Mouse (Mus musculus): ENCODE data around the gene Gab1. TPM values are rescaled to one million over a fixed set of nuclear protein-coding genes. Genes with fewer than 3 reads are reported as not detected.

Gene Gab1
- polyA plus RNA-seq, 1 experiment from 2014 or later: 32.3 TPM

DNA sequence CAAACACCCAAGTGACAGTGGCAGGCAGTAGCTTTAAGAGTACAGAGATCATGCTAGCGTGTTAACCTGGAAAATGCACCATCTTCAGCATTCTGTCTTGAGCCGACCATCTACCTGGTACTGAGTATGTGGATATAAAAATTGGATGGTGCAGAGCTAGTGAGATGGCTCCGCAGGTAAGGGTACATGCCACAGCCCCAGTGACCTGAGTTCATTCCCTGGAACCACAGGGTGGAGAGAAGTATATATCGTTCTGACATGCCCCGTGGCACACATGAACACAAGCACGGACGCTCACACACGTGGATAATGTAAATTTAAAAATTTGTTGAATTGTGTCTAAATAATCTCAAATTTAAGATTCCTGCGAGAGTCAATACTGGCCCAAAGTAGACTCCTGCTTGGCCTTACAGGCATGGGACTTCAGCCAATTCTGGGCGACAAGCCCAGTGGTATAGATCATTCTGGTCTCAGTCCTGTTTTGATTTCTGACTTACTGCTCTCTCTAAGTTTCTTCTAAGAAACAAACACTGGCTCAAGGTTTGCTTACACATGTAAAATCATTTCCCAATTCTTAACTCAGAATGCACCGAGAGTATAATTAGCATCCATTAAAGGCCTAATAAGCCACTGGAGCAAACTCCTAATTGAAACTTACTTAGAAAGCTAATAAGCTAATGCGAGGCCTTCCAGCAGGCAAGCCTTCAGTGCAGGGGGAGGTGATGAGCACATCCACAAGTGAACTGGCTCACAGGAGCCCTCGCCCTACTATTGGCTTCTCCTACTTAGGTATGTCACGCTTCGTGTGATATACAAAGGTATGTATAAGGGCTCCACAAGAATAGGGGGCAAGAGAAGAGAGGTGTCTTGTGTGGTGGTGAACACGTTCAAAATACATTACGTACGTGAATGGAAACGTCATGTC lies 85.5 kb downstream of the Gab1 start:
- H3K4me3 ChIP-seq (ENCODE audit: low read length): no peak overlapping the region
- H3K27me3 ChIP-seq (ENCODE audit: control insufficient read depth, insufficient read depth, low read length): no peaks in the 10 kb centered on the region
- 0 out of 2 replicates have a peak overlapping the region, but pooled peaks have one; percentile 32 for H3K27ac ChIP-seq (ENCODE audit: low read length)
- H3K9me3 ChIP-seq (replicated peaks; ENCODE audit: control insufficient read depth, low read length): 0 out of 2 replicates have a peak, but pooled peaks cover 2% of the 10 kb centered on the region
- H3K36me3 ChIP-seq (ENCODE audit: control insufficient read depth, insufficient read depth): peaks cover 7% of the 10 kb centered on the region
- H3K9ac ChIP-seq (ENCODE audit: low read length): no peak overlapping the region
- no peak overlapping the region for H3K4me2 ChIP-seq (ENCODE audit: low read depth, low read length)
- WGBS: 79% methylated on average over 19 of the region's 19 CpGs
- peaks cover 11% of the 10 kb centered on the region for H3K4me1 ChIP-seq (ENCODE audit: control insufficient read depth, insufficient read depth, low read length)
- ATAC-seq (replicated peaks; ENCODE audit: extremely low read depth, insufficient read depth, low FRiP score): no peak

DNA sequence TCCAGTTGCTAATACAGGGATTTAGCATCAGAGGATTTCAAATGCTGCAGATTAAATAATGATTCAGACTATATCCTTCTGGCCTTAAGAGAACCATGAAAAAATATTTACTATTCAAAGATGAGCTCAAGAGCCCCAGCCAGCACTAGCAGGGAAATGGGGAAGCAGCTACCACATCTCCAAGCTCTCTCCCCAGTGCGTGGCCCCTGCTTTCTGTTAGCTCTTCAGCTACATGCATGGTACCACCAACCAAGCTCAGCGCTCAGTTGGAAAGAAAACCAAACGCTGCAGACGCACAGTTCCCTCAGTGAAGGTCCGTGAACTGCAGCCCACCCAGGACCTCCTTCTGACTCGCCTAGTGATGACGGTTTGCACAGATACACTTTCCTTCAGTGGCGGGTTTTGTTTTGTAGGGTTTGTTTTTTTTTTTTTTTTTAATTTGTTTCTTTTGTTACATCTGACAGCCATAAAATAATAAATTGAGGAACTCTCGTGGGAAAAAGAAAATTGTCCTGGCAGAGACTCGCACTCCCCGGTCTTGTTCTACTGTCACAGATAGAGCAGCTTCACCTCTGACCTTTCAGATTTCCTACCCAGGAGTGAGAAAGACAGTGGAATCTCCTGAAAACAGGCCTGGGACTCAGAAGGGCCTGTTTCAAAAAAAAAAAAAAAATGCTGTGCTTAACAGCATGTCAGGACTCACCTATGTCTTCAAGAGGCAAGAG lies 86.4 kb downstream of the Gab1 start:
- H3K27ac ChIP-seq (ENCODE audit: low read length): no peak overlapping the region
- H3K4me1 ChIP-seq (ENCODE audit: control insufficient read depth, insufficient read depth, low read length): peaks cover 11% of the 10 kb centered on the region
- WGBS: 66% methylated on average over 11 of the region's 11 CpGs
- H3K27me3 ChIP-seq (ENCODE audit: control insufficient read depth, insufficient read depth, low read length): no peaks in the 10 kb centered on the region
- no peak overlapping the region for H3K4me3 ChIP-seq (ENCODE audit: low read length)
- H3K9ac ChIP-seq (ENCODE audit: low read length): no peak overlapping the region
- H3K36me3 ChIP-seq (ENCODE audit: control insufficient read depth, insufficient read depth): peaks cover 4% of the 10 kb centered on the region; the same call in 1 of the 2 replicates
- ATAC-seq (replicated peaks; ENCODE audit: extremely low read depth, insufficient read depth, low FRiP score): no peak
- H3K4me2 ChIP-seq (ENCODE audit: low read depth, low read length): no peak overlapping the region
- 0 out of 2 replicates have a peak, but pooled peaks cover 2% of the 10 kb centered on the region for H3K9me3 ChIP-seq (replicated peaks; ENCODE audit: control insufficient read depth, low read length)

DNA sequence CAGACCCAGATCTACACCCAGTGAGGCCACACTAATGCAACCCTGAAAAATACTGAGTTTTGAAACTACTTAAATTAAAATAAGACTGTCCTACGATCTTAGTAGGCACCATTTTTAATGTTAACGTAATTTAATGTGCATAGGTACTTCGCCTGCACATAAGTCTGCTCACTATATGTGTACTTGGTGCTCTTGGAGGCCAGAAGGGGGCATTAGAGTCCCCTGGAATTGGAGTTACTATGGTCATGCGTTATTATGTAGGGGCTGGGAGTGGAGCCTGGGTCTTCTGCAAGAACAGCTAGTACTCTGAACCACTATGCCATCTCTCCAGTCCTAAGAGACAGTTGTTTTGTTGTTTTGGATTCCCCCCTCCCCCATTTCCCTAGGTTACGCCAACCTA lies 88.1 kb downstream of the Gab1 start:
- Histone ChIP-seq H3K36me3 (ENCODE audit: control insufficient read depth, insufficient read depth) (peaks cover 16% of the 10 kb centered on the region), H3K4me3 (ENCODE audit: low read length) (no peak overlapping the region), H3K27me3 (ENCODE audit: control insufficient read depth, insufficient read depth, low read length) (no peaks in the 10 kb centered on the region), H3K27ac (ENCODE audit: low read length) (no peak overlapping the region), H3K4me1 (ENCODE audit: control insufficient read depth, insufficient read depth, low read length) (peaks cover 7% of the 10 kb centered on the region), H3K4me2 (ENCODE audit: low read depth, low read length) (no peak overlapping the region), H3K9ac (ENCODE audit: low read length) (no peak overlapping the region), H3K9me3 (replicated peaks; ENCODE audit: control insufficient read depth, low read length) (no peaks in the 10 kb centered on the region)
- no peak for ATAC-seq (replicated peaks; ENCODE audit: extremely low read depth, insufficient read depth, low FRiP score)
- WGBS: 87% methylated on average over 5 of the region's 5 CpGs

DNA sequence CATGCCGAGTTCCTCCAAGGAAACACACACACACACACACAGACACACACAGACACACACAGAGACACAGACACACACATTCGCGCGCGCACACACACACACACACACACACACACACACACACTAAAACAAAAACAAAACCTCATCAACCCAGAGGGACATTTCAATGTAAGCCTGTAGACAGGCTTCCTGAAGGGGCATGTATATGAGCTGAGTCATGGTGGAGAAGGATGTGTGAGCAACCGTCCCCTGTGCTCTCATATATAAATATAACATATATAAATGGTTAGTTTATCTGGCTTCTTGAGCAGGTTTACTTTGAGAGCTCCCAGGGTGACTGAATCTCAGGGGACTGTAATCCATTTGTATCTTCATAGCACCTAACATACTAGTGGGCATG lies 91.0 kb downstream of the Gab1 start:
- WGBS: 86% methylated on average over 6 of the region's 6 CpGs
- H3K36me3 ChIP-seq (ENCODE audit: control insufficient read depth, insufficient read depth): peaks cover 29% of the 10 kb centered on the region
- no peak overlapping the region for H3K27ac ChIP-seq (ENCODE audit: low read length)
- ATAC-seq (replicated peaks; ENCODE audit: extremely low read depth, insufficient read depth, low FRiP score): no peak
- H3K9me3 ChIP-seq (replicated peaks; ENCODE audit: control insufficient read depth, low read length): no peaks in the 10 kb centered on the region
- no peak overlapping the region for H3K4me2 ChIP-seq (ENCODE audit: low read depth, low read length)
- no peaks in the 10 kb centered on the region for H3K4me1 ChIP-seq (ENCODE audit: control insufficient read depth, insufficient read depth, low read length)
- H3K4me3 ChIP-seq (ENCODE audit: low read length): no peak overlapping the region
- no peaks in the 10 kb centered on the region for H3K27me3 ChIP-seq (ENCODE audit: control insufficient read depth, insufficient read depth, low read length)
- H3K9ac ChIP-seq (ENCODE audit: low read length): no peak overlapping the region

DNA sequence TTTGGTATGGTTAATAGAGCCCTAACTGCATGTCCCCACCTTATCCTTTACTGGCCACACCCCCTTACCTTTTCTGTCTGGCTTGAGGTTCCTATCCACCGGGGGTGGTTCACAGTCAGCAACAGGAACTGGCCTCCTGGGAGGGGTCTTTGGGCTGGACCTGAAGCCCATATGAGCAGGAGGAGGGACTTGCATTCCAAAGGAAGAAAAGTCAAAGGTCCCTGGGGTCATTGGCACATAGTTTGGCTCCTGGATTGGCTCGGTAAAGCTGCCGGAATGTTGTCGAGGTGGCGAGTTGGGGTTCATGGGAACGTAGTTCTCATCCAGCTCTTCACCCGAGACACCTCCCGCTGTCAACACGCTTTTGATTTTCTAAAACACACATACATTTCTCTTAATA lies 95.8 kb downstream of the Gab1 start:
- no peak for ATAC-seq (replicated peaks; ENCODE audit: extremely low read depth, insufficient read depth, low FRiP score)
- Histone ChIP-seq H3K4me3 (ENCODE audit: low read length) (no peak overlapping the region), H3K27ac (ENCODE audit: low read length) (no peak overlapping the region), H3K27me3 (ENCODE audit: control insufficient read depth, insufficient read depth, low read length) (no peaks in the 10 kb centered on the region), H3K9ac (ENCODE audit: low read length) (no peak overlapping the region), H3K36me3 (ENCODE audit: control insufficient read depth, insufficient read depth) (peaks cover 41% of the 10 kb centered on the region), H3K4me1 (ENCODE audit: control insufficient read depth, insufficient read depth, low read length) (peaks cover 5% of the 10 kb centered on the region; the same call in 1 of the 2 replicates), H3K9me3 (replicated peaks; ENCODE audit: control insufficient read depth, low read length) (no peaks in the 10 kb centered on the region), H3K4me2 (ENCODE audit: low read depth, low read length) (no peak overlapping the region)
- 78% methylated on average over 9 of the region's 9 CpGs for WGBS

DNA sequence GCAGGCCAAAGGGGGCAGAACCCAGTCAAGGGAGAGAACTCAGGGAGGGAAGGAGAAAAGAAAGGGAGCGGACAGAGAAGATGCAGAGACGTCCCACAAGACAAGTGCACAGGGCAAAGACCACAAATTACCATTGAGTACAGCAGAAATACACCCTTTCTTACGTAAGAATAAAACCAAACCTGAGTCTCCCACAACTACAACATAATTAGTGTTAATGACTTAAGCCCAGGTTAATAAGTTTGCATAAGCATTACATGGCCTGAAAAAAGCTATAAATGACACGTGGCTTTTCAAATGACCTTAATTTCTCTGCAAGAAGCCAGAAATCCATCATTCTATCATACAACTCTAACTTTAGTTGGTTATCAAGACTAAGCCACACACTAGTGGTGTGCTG lies 97.0 kb downstream of the Gab1 start:
- H3K4me1 ChIP-seq (ENCODE audit: control insufficient read depth, insufficient read depth, low read length): peaks cover 8% of the 10 kb centered on the region; the same call in 1 of the 2 replicates
- H3K4me3 ChIP-seq (ENCODE audit: low read length): no peak overlapping the region
- no peak overlapping the region for H3K9ac ChIP-seq (ENCODE audit: low read length)
- no peak for ATAC-seq (replicated peaks; ENCODE audit: extremely low read depth, insufficient read depth, low FRiP score)
- 97% methylated on average over 4 of the region's 4 CpGs for WGBS
- no peak overlapping the region for H3K27ac ChIP-seq (ENCODE audit: low read length)
- H3K36me3 ChIP-seq (ENCODE audit: control insufficient read depth, insufficient read depth): peaks cover 38% of the 10 kb centered on the region
- no peaks in the 10 kb centered on the region for H3K9me3 ChIP-seq (replicated peaks; ENCODE audit: control insufficient read depth, low read length)
- no peak overlapping the region for H3K4me2 ChIP-seq (ENCODE audit: low read depth, low read length)
- no peaks in the 10 kb centered on the region for H3K27me3 ChIP-seq (ENCODE audit: control insufficient read depth, insufficient read depth, low read length)

DNA sequence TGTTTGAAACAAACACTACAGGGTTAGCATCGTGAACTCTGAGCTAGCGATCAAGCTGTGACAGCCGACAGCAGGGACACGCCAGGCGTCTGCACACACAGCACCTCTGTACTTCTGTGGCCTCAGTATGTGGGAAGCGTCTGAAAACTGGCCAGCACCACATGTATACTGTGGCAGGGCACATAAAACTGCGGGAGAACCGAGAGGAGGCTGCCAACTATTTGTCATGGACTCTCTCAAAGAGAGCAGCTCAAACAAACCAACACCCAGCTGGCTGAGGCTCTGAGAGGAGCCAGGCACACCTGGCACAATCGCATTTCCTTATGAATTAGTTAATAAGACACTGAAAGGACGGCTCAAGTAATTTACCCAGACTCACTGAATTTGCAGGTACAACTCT lies 99.0 kb downstream of the Gab1 start:
- H3K4me1 ChIP-seq (ENCODE audit: control insufficient read depth, insufficient read depth, low read length): peaks cover 8% of the 10 kb centered on the region; the same call in 1 of the 2 replicates
- H3K36me3 ChIP-seq (ENCODE audit: control insufficient read depth, insufficient read depth): peaks cover 44% of the 10 kb centered on the region
- ATAC-seq (replicated peaks; ENCODE audit: extremely low read depth, insufficient read depth, low FRiP score): peak; percentile 33; the same call in 1 of the 2 replicates
- no peak overlapping the region for H3K4me3 ChIP-seq (ENCODE audit: low read length)
- WGBS: 40% methylated on average over 10 of the region's 10 CpGs
- H3K27me3 ChIP-seq (ENCODE audit: control insufficient read depth, insufficient read depth, low read length): no peaks in the 10 kb centered on the region
- 0 out of 2 replicates have a peak overlapping the region, but pooled peaks have one; percentile 8 for H3K27ac ChIP-seq (ENCODE audit: low read length)
- H3K9me3 ChIP-seq (replicated peaks; ENCODE audit: control insufficient read depth, low read length): no peaks in the 10 kb centered on the region
- H3K9ac ChIP-seq (ENCODE audit: low read length): no peak overlapping the region
- no peak overlapping the region for H3K4me2 ChIP-seq (ENCODE audit: low read depth, low read length)

DNA sequence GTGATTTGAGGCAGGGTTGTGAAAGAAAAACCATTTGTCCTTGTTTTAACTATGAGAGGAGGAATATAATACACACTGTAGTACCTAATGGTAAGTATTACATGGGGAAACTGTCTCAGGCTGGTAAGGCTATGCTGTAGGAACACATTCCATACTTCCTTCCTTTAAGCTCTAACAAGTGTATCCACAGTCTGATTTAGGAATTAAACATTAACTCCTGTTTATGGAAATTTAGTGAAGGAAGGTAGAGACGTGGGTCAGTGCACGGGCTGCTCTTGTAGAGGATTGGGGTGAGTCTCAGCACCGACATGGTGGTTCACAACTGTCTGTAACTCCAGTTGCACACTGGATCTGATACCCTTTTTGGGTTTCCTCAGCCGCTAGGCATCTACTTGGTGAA lies 100.0 kb downstream of the Gab1 start:
- Histone ChIP-seq H3K9me3 (replicated peaks; ENCODE audit: control insufficient read depth, low read length) (no peaks in the 10 kb centered on the region), H3K4me1 (ENCODE audit: control insufficient read depth, insufficient read depth, low read length) (peaks cover 8% of the 10 kb centered on the region; the same call in 1 of the 2 replicates), H3K9ac (ENCODE audit: low read length) (no peak overlapping the region), H3K36me3 (ENCODE audit: control insufficient read depth, insufficient read depth) (peaks cover 44% of the 10 kb centered on the region), H3K4me3 (ENCODE audit: low read length) (no peak overlapping the region), H3K27ac (ENCODE audit: low read length) (no peak overlapping the region), H3K27me3 (ENCODE audit: control insufficient read depth, insufficient read depth, low read length) (no peaks in the 10 kb centered on the region), H3K4me2 (ENCODE audit: low read depth, low read length) (no peak overlapping the region)
- 83% methylated on average over 4 of the region's 4 CpGs for WGBS
- no peak for ATAC-seq (replicated peaks; ENCODE audit: extremely low read depth, insufficient read depth, low FRiP score)

DNA sequence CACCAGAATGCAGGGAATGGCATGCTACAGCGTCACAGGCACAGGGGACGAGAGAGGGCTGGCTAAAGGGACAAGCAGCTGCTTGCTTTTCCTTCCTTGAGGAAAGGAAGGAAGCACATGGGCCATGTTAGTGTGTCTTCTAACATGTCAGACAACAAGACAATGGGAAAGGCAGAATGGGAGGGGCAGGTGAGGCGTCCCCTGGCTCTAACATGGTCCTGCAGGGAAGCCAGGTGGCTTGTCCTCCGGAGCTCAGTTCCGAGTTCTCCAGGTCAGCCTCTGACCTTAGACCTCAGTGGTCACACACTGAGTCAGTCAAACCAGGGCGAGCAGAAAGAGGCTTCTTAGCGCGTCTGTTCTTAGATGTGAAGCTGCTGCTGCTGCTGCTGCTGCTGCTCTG lies 103.9 kb downstream of the Gab1 start:
- peaks cover 37% of the 10 kb centered on the region for H3K36me3 ChIP-seq (ENCODE audit: control insufficient read depth, insufficient read depth)
- H3K9ac ChIP-seq (ENCODE audit: low read length): no peak overlapping the region
- no peak overlapping the region for H3K4me2 ChIP-seq (ENCODE audit: low read depth, low read length)
- no peak overlapping the region for H3K4me3 ChIP-seq (ENCODE audit: low read length)
- ATAC-seq (replicated peaks; ENCODE audit: extremely low read depth, insufficient read depth, low FRiP score): no peak; the same call in 1 of the 2 replicates
- no peak overlapping the region for H3K27ac ChIP-seq (ENCODE audit: low read length)
- H3K27me3 ChIP-seq (ENCODE audit: control insufficient read depth, insufficient read depth, low read length): no peaks in the 10 kb centered on the region
- H3K4me1 ChIP-seq (ENCODE audit: control insufficient read depth, insufficient read depth, low read length): peaks cover 8% of the 10 kb centered on the region; the same call in 1 of the 2 replicates
- H3K9me3 ChIP-seq (replicated peaks; ENCODE audit: control insufficient read depth, low read length): no peaks in the 10 kb centered on the region
- 70% methylated on average over 8 of the region's 8 CpGs for WGBS
